Mouse (Mus musculus) thymus, adult 2 months (tissue): Measurements from ENCODE around the gene BC049715.

Source experiments
- CTCF ChIP-seq: fragments of 200-500 bp; IDR thresholded peaks from 2 replicates; pipeline ENCODE4 v1.5.1; 2012; ENCODE audit warnings: mild to moderate bottlenecking, control low read depth, low read length, moderate library complexity, borderline replicate concordance; ENCODE audit not compliant: control insufficient read depth, poor library complexity, insufficient read depth; ENCODE audit errors: extremely low read depth
- POLR2A ChIP-seq: fragments of 200-500 bp; IDR thresholded peaks from 2 replicates; pipeline ENCODE4 v1.6.1; 2012; ENCODE audit warnings: mild to moderate bottlenecking, low read length, control low read depth, moderate library complexity; ENCODE audit not compliant: control insufficient read depth, poor library complexity, insufficient read depth; ENCODE audit errors: extremely low read depth

DNA sequence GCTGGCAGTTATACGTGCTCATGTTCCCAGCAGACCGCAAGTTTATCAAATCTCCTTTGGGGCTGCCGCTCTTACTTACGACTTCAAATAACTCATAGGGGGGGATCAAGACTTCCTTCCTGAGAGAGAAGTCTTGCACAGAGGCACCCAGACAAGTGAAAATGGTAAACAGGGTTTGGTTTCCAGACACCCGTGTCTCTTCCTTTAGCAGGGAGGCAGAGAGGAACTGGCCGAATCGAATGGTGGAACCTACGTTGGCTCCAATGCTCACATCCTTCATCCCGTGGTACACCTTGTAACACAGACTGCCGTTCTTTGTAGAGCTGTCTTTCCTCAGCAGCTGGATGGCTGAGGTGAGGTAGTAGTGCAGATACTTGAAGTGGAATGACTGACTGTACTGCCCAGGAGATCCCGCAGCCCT lies 26.9 kb downstream of the BC049715 start:
- peak; percentile 39; the same call in 1 of the 2 replicates for TF ChIP-seq POLR2A
- TF ChIP-seq CTCF, result no peak
